Mouse (Mus musculus) heart, postnatal 0 days (tissue): ENCODE data around the gene Mfap2.

ENCODE experiments used
- CTCF ChIP-seq: IDR thresholded peaks from 2 replicates; pipeline ENCODE4 v1.5.1; 2016; ENCODE audit warnings: antibody characterized with exemption, control low read depth, low read depth
- EP300 ChIP-seq: IDR thresholded peaks from 2 replicates; pipeline ENCODE4 v1.6.1; 2016; ENCODE audit warnings: antibody characterized with exemption, low read depth

GRCm38 (mm10) chr4:141041117-141041516, 30.9 kb downstream of the Mfap2 start:
- TF ChIP-seq EP300 (no peak), CTCF (no peak)
